Mouse (Mus musculus) CH12.LX (cell line): ENCODE measurements around the gene Smdt1. TPM values are rescaled to one million over a fixed set of nuclear protein-coding genes. Genes with fewer than 3 reads are reported as not detected.

Source experiments
- DNase-seq: peaks from one replicate; pipeline ENCODE4 v3.0.0-alpha.2; 2013; ENCODE audit errors: extremely low read depth
- H3K27ac ChIP-seq: 2 replicates; pipeline ENCODE4 v1.5.1; 2012; ENCODE audit warnings: low read depth, mild to moderate bottlenecking, control low read depth, moderate library complexity; ENCODE audit not compliant: insufficient read depth
- H3K27me3 ChIP-seq: replicated peaks from 2 replicates; pipeline ENCODE3; 2012; ENCODE audit warnings: inconsistent platforms
- H3K36me3 ChIP-seq, 2 experiments: replicated peaks in 1 of 2; 2 replicates each; pipeline versions ENCODE3 to v1.6.1; 2012; ENCODE audit warnings: inconsistent platforms in 1 of 2, low read length in 1 of 2, mild to moderate bottlenecking in 1 of 2, mixed read lengths in 1 of 2, moderate library complexity in 1 of 2; ENCODE audit not compliant: control insufficient read depth in 1 of 2, insufficient read depth in 1 of 2
- H3K4me1 ChIP-seq, 2 experiments: 2 replicates each; pipeline ENCODE4 v1.6.1; 2012; ENCODE audit warnings: inconsistent platforms in 1 of 2, moderate library complexity in 1 of 2; ENCODE audit not compliant: insufficient read depth in 2 of 2, control insufficient read depth in 1 of 2
- H3K4me2 ChIP-seq: 2 replicates; pipeline ENCODE4 v1.6.1; 2012; ENCODE audit warnings: low read depth, mild to moderate bottlenecking, control low read depth; ENCODE audit not compliant: poor library complexity, insufficient read depth, severe bottlenecking
- H3K4me3 ChIP-seq, 3 experiments: fragments of 150-350 bp in 1 of 3; sonication (generic) in 1 of 3; replicated peaks in 1 of 3; 2 replicates each; pipeline versions ENCODE3 to v1.5.1; 2011 to 2012; ENCODE audit warnings: low read depth in 2 of 3, low read length in 2 of 3, mild to moderate bottlenecking in 2 of 3, moderate library complexity in 2 of 3, control low read depth in 1 of 3, improper control_type of control experiment in 1 of 3, inconsistent platforms in 1 of 3, mixed read lengths in 1 of 3; ENCODE audit not compliant: poor library complexity in 1 of 3
- H3K79me2 ChIP-seq: replicated peaks from 2 replicates; pipeline ENCODE4 v1.6.1; 2012; ENCODE audit warnings: mild to moderate bottlenecking, moderate library complexity; ENCODE audit not compliant: control insufficient read depth, poor library complexity, insufficient read depth, severe bottlenecking; ENCODE audit errors: extremely low read depth
- H3K9ac ChIP-seq: 2 replicates; pipeline ENCODE4 v1.6.1; 2012; ENCODE audit warnings: low read depth, mild to moderate bottlenecking, control low read depth, moderate library complexity; ENCODE audit not compliant: insufficient read depth
- H3K9me3 ChIP-seq: replicated peaks from 2 replicates; pipeline ENCODE3; 2012; ENCODE audit warnings: low read length, inconsistent platforms, mixed read lengths
- CTCF ChIP-seq, 2 experiments: IDR thresholded peaks in 1 of 2; conservative IDR thresholded peaks in 1 of 2; 2 replicates each; pipeline ENCODE4 v1.5.1; 2011 to 2012; ENCODE audit warnings: low read depth in 2 of 2, low read length in 2 of 2, improper control_type of control experiment in 1 of 2, inconsistent platforms in 1 of 2, mild to moderate bottlenecking in 1 of 2, moderate library complexity in 1 of 2
- E2F4 ChIP-seq: IDR thresholded peaks from 2 replicates; pipeline ENCODE4 v1.6.1; 2011; ENCODE audit warnings: low read depth, low read length, improper control_type of control experiment; ENCODE audit not compliant: insufficient replicate concordance
- ELF1 ChIP-seq: IDR thresholded peaks from 2 replicates; pipeline ENCODE4 v1.6.1; 2014; ENCODE audit warnings: low read depth, mild to moderate bottlenecking, inconsistent platforms, low read length, improper control_type of control experiment
- EP300 ChIP-seq: IDR thresholded peaks from 2 replicates; pipeline ENCODE4 v1.6.1; 2011; ENCODE audit warnings: low read length, improper control_type of control experiment
- ETS1 ChIP-seq: conservative IDR thresholded peaks from 2 replicates; pipeline ENCODE4 v1.6.1; 2012; ENCODE audit warnings: low read depth, mild to moderate bottlenecking, inconsistent platforms, low read length, improper control_type of control experiment, moderate library complexity
- GABPA ChIP-seq: IDR thresholded peaks from 2 replicates; pipeline ENCODE4 v1.6.1; 2012; ENCODE audit warnings: low read depth, low read length, improper control_type of control experiment, inconsistent platforms; ENCODE audit not compliant: insufficient replicate concordance
- IRF4 ChIP-seq: IDR thresholded peaks from 2 replicates; pipeline ENCODE4 v1.6.1; 2014; ENCODE audit warnings: low read depth, mild to moderate bottlenecking, inconsistent platforms, low read length, improper control_type of control experiment
- JUND ChIP-seq: conservative IDR thresholded peaks from 2 replicates; pipeline ENCODE4 v1.6.1; 2011; ENCODE audit warnings: low read depth, low read length, improper control_type of control experiment
- MAFK ChIP-seq: IDR thresholded peaks from 2 replicates; pipeline ENCODE4 v1.6.1; 2011; ENCODE audit warnings: low read length, improper control_type of control experiment; ENCODE audit not compliant: insufficient replicate concordance
- MAX ChIP-seq: IDR thresholded peaks from 2 replicates; pipeline ENCODE4 v1.6.1; 2011; ENCODE audit warnings: low read length, improper control_type of control experiment
- MXI1 ChIP-seq: IDR thresholded peaks from 2 replicates; pipeline ENCODE4 v1.6.1; 2011; ENCODE audit warnings: mild to moderate bottlenecking, low read depth, low read length, improper control_type of control experiment
- MYC ChIP-seq: IDR thresholded peaks from 2 replicates; pipeline ENCODE4 v1.6.1; 2011; ENCODE audit warnings: low read depth, mild to moderate bottlenecking, improper control_type of control experiment, low read length
- NRF1 ChIP-seq: IDR thresholded peaks from 2 replicates; pipeline ENCODE4 v1.6.1; 2014; ENCODE audit warnings: low read depth, mild to moderate bottlenecking, inconsistent platforms, low read length, improper control_type of control experiment, moderate library complexity
- POLR2A ChIP-seq: IDR thresholded peaks from 2 replicates; pipeline ENCODE4 v1.6.1; 2011; ENCODE audit warnings: low read depth, mild to moderate bottlenecking, improper control_type of control experiment, low read length
- POLR2AphosphoS2 ChIP-seq: IDR thresholded peaks from 2 replicates; pipeline ENCODE4 v1.6.1; 2011; ENCODE audit warnings: low read depth, low read length, improper control_type of control experiment
- RCOR1 ChIP-seq: conservative IDR thresholded peaks from 2 replicates; pipeline ENCODE4 v1.6.1; 2012; ENCODE audit warnings: low read depth, mild to moderate bottlenecking, inconsistent platforms, low read length, improper control_type of control experiment
- SIN3A ChIP-seq: IDR thresholded peaks from 2 replicates; pipeline ENCODE4 v1.6.1; 2012; ENCODE audit warnings: low read length, improper control_type of control experiment, inconsistent platforms
- USF2 ChIP-seq: conservative IDR thresholded peaks from 2 replicates; pipeline ENCODE4 v1.6.1; 2011; ENCODE audit warnings: low read depth, low read length, improper control_type of control experiment
- ZNF384 ChIP-seq: IDR thresholded peaks from 2 replicates; pipeline ENCODE4 v1.6.1; 2012; ENCODE audit warnings: low read depth, low read length, improper control_type of control experiment, inconsistent platforms
- dilution Hi-C: fragments of 300-500 bp; cut with MboI; formaldehyde crosslinking; loops from 2 replicates; pipeline ENCODE4 v1.14.3; 2020; ENCODE audit warnings: low sequenced_read_pairs; ENCODE audit not compliant: extremely low pct_unique_long_range_greater_than_20kb, extremely low pct_ligation_motif_present
- in situ Hi-C: fragments of 300-500 bp; cut with MboI; formaldehyde crosslinking; loops from 3 replicates; pipeline ENCODE4 v1.14.3; 2019; ENCODE audit warnings: low sequenced_read_pairs, low pct_ligation_motif_present, low pct_unique_long_range_greater_than_20kb, mixed read lengths
- polyA plus RNA-seq: library from polyadenylated mRNA; unstranded; fragments of >175 nt; gene quantifications from 2 replicates; pipeline ENCODE4 v1.2.1, GENCODE M21; 2012; ENCODE audit warnings: low read depth; ENCODE audit not compliant: insufficient read length
- total RNA-seq, 2 experiments: library from RNA; depleted of rRNA; stranded (reverse); fragments of 300-350 nt in 1 of 2; fragments of >200 nt in 1 of 2; gene quantifications; 2 replicates each; pipeline ENCODE4 v1.2.3; 2012 to 2014

Gene Smdt1
- total and polyA plus RNA-seq, 3 experiments = 112 to 171 (median 138) TPM

DNA sequence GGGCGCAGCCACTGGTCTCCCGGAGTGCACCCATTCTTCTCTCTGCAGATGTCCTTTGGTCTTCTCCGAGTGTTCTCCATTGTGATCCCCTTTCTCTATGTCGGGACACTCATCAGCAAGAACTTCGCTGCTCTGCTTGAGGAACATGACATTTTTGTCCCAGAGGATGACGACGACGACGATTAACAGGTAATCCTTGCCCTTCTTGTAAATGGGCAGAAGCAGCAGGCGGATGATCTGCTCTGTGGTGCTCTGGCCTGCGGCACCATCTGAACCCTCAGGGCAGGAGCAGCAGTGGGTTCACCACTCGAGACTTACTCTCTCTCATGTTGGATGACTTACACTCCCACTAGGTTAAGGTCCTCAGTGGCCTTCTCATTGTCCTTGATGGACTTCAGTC is 9.1 kb downstream of the Smdt1 start:
- in situ Hi-C loops = no loop called here
- 0 out of 2 replicates have a peak overlapping the region, but pooled peaks have one; percentile 85 for H3K9ac ChIP-seq
- 0 out of 2 replicates have a peak overlapping the region, but pooled peaks have one; percentile 96 for H3K4me2 ChIP-seq
- peaks cover 23% of the 10 kb centered on the region for H3K79me2 ChIP-seq
- DNase-seq = no peak
- H3K9me3 ChIP-seq = no peaks in the 10 kb centered on the region
- H3K36me3 ChIP-seq = peaks cover 29 to 42% of the 10 kb centered on the region in 2 experiments
- dilution Hi-C loops = no loop called here
- no peak overlapping the region for H3K27ac ChIP-seq
- TF ChIP-seq JUND = no peak
- TF ChIP-seq SIN3A = no peak
- no peak for TF ChIP-seq NRF1
- no peak for TF ChIP-seq CTCF (conservative IDR thresholded peaks at IDR 0.05 in 1 of 2, IDR thresholded peaks at IDR 0.05 in 1 of 2; ENCODE audit: low read depth in 2 of 2, low read length in 2 of 2)
- TF ChIP-seq MYC = no peak
- peaks cover 14 to 40% of the 10 kb centered on the region in 2 experiments for H3K4me1 ChIP-seq
- H3K27me3 ChIP-seq = peaks cover 8% of the 10 kb centered on the region
- no peak overlapping the region for H3K4me3 ChIP-seq

DNA sequence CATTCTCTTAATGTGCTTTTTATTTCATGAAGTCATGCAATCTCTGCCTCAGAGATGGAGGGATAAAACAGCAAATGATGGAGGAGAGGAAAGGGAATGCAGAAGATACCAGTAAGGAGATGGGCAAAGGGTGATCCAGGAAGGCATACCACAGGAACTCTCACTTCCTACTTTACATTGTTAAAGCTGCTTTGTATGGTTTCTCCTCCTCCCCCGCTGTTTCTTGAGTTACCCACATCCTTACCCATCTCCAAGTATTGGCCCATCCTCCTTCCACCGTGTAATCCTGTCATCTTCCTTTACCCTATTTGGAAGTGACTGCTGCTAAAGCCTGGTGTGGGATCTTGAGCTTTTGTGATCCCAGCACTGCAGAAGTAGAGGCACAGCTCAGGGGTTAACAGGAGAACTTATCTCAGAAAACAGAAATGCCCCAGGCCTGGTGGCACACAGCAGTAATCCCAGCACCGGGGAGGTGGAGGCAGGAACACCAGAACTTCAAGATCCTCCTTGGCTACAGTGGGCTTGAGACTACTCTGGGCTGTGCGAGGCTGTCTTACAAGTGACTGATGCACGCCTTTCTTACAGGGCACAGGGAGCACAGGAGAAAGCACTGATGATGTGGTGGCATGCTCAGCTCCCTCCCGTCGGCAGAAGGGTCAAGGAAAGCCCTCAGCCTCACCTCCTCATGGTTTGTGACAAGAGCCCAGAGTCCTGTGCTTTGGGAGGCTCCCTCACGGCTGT is 9.7 kb downstream of the Smdt1 start:
- no peak overlapping the region for H3K4me3 ChIP-seq
- H3K4me2 ChIP-seq = no peak overlapping the region
- peaks cover 29% of the 10 kb centered on the region for H3K79me2 ChIP-seq
- H3K4me1 ChIP-seq = peaks cover 14 to 44% of the 10 kb centered on the region in 2 experiments
- H3K36me3 ChIP-seq = peaks cover 29 to 42% of the 10 kb centered on the region in 2 experiments
- no peaks in the 10 kb centered on the region for H3K9me3 ChIP-seq
- H3K27ac ChIP-seq = no peak overlapping the region
- in situ Hi-C loops = no loop called here
- dilution Hi-C loops = no loop called here
- H3K9ac ChIP-seq = no peak overlapping the region; the same call in 1 of the 2 replicates
- peaks cover 4% of the 10 kb centered on the region for H3K27me3 ChIP-seq
- TF ChIP-seq EP300 (peak; percentile 67), IRF4 (peak; percentile 53), POLR2A (no peak), POLR2AphosphoS2 (no peak; the same call in 1 of the 2 replicates), USF2 (no peak), E2F4 (no peak), ZNF384 (no peak)
- TF ChIP-seq, all 38 proteins: peak for 2
- DNase-seq = no peak

DNA sequence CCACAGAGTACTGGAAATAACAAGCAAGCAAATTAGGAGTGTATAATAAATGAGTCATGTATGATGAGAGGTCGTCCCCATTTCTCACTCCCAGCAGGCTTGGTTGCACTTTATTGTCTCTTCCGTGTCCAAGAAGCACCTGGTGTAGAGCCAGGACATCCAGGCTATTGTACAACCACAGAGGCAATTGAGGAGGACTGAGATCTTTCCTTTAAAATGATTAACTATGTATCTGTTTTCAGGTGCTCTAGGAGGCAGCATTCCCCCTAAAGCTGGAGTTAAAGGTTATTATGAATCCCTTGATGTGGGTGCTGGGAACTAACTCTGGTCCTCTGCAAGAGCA is 10.2 kb downstream of the Smdt1 start:
- TF ChIP-seq E2F4 (no peak), MAFK (no peak), MAX (no peak), GABPA (no peak), ELF1 (no peak), JUND (no peak), MXI1 (no peak), MYC (no peak), RCOR1 (no peak), EP300 (no peak), POLR2AphosphoS2 (no peak), ETS1 (no peak)
- Histone ChIP-seq H3K27ac (no peak overlapping the region), H3K4me3 (no peak overlapping the region), H3K4me1 (peaks cover 14 to 44% of the 10 kb centered on the region in 2 experiments), H3K36me3 (peaks cover 29 to 42% of the 10 kb centered on the region in 2 experiments), H3K9ac (no peak overlapping the region), H3K9me3 (no peaks in the 10 kb centered on the region), H3K79me2 (peaks cover 32% of the 10 kb centered on the region), H3K27me3 (no peaks in the 10 kb centered on the region), H3K4me2 (no peak overlapping the region)
- in situ Hi-C loops = no loop called here
- no peak for DNase-seq
- dilution Hi-C loops = no loop called here
